Mouse (Mus musculus) left cerebral cortex, postnatal 25 days (tissue): Measurements from ENCODE around the gene Galnt17. TPM values are rescaled to one million over a fixed set of nuclear protein-coding genes. Genes with fewer than 3 reads are reported as not detected.

Experiments
- DNase-seq, 2 experiments: peaks; one replicate each; pipeline ENCODE4 v3.0.0; 2022; ENCODE audit warnings: low spot score in 2 of 2, mixed read lengths in 1 of 2
- intact Hi-C: fragments of 180-260 bp; cut with DNase I; formaldehyde crosslinking; loops from one replicate; pipeline ENCODE4 v1.15.1; 2025
- total RNA-seq, 2 experiments: library from RNA; stranded (reverse); gene quantifications; 2 replicates each; pipeline ENCODE4 v1.2.3; 2021

Gene Galnt17
- total RNA-seq, 2 experiments from 2014 or later, result 36.0 to 36.2 TPM

- DNase-seq, result no peak
- intact Hi-C loops, result no loop called here
Observed at GRCm38 (mm10) chr5:131074295-131074694, 234.0 kb downstream of the Galnt17 start.

GRCm38 (mm10) chr5:131065174-131065573 lies 243.1 kb downstream of the Galnt17 start:
- intact Hi-C loops, result no loop called here
- DNase-seq, result peak in 1 of 2 experiments; percentile 72

- DNase-seq, result no peak
- intact Hi-C loops, result no loop called here
Observed at GRCm38 (mm10) chr5:131048505-131048904, 259.8 kb downstream of the Galnt17 start.

GRCm38 (mm10) chr5:131043130-131043529 lies 265.2 kb downstream of the Galnt17 start:
- no peak for DNase-seq
- intact Hi-C loops, result no loop called here

GRCm38 (mm10) chr5:131040441-131040840 lies 267.9 kb downstream of the Galnt17 start:
- DNase-seq, result no peak
- intact Hi-C loops, result no loop called here

- no peak for DNase-seq
- intact Hi-C loops, result no loop called here
Observed at GRCm38 (mm10) chr5:131039611-131040313, 268.5 kb downstream of the Galnt17 start.

- intact Hi-C loops, result no loop called here
- DNase-seq, result peak in 1 of 2 experiments; percentile 55
Observed at GRCm38 (mm10) chr5:131024506-131024905, 283.8 kb downstream of the Galnt17 start.

GRCm38 (mm10) chr5:131022396-131022993 lies 285.8 kb downstream of the Galnt17 start:
- DNase-seq, result no peak

GRCm38 (mm10) chr5:131020936-131021335 lies 287.4 kb downstream of the Galnt17 start:
- DNase-seq, result no peak
- intact Hi-C loops, result no loop called here

More at GRCm38 (mm10) chr5:131022396-131022993, 285.8 kb downstream of the Galnt17 start:
- intact Hi-C loops, result no loop called here

- intact Hi-C loops, result no loop called here
- DNase-seq, result no peak
Observed at GRCm38 (mm10) chr5:131019346-131019965, 288.8 kb downstream of the Galnt17 start.

- intact Hi-C loops, result no loop called here
- DNase-seq, result no peak
Observed at GRCm38 (mm10) chr5:131016066-131016465, 292.2 kb downstream of the Galnt17 start.

- intact Hi-C loops, result no loop called here
Observed at GRCm38 (mm10) chr5:131015341-131015740, 293.0 kb downstream of the Galnt17 start.

GRCm38 (mm10) chr5:131013816-131014215 lies 294.5 kb downstream of the Galnt17 start:
- intact Hi-C loops, result no loop called here
- no peak for DNase-seq

More at GRCm38 (mm10) chr5:131015341-131015740, 293.0 kb downstream of the Galnt17 start:
- DNase-seq, result no peak

- intact Hi-C loops, result no loop called here
- DNase-seq, result no peak
Observed at GRCm38 (mm10) chr5:131013101-131013500, 295.2 kb downstream of the Galnt17 start.

GRCm38 (mm10) chr5:131009510-131009909 lies 298.8 kb downstream of the Galnt17 start:
- no peak for DNase-seq
- intact Hi-C loops, result loop anchor here (5.0 kb wide), 2 partner anchors 147 to 418 kb away; no protein-coding TSS in a partner anchor

- intact Hi-C loops, result loop anchor here (5.0 kb wide), 2 partner anchors 146 to 419 kb away; no protein-coding TSS in a partner anchor
- DNase-seq, result peak in 1 of 2 experiments; percentile 22
Observed at GRCm38 (mm10) chr5:131008507-131008906, 299.8 kb downstream of the Galnt17 start.

GRCm38 (mm10) chr5:131007871-131008505 lies 300.3 kb downstream of the Galnt17 start:
- intact Hi-C loops, result loop anchor here (5.0 kb wide), 2 partner anchors 146 to 419 kb away; no protein-coding TSS in a partner anchor
- peak in 1 of 2 experiments; percentile 33 for DNase-seq

- intact Hi-C loops, result loop anchor here (5.0 kb wide), 2 partner anchors 145 to 420 kb away; no protein-coding TSS in a partner anchor
- DNase-seq, result peak; percentile 66 to 78
Observed at GRCm38 (mm10) chr5:131007198-131007597, 301.1 kb downstream of the Galnt17 start.

- intact Hi-C loops, result loop anchor here (5.0 kb wide), 2 partner anchors 144 to 421 kb away; no protein-coding TSS in a partner anchor
- peak in 1 of 2 experiments; percentile 18 for DNase-seq
Observed at GRCm38 (mm10) chr5:131006524-131006923, 301.8 kb downstream of the Galnt17 start.

GRCm38 (mm10) chr5:131000572-131000971 lies 307.7 kb downstream of the Galnt17 start:
- no peak for DNase-seq
- intact Hi-C loops, result no loop called here
